Mouse (Mus musculus) liver, embryonic 15.5 days (tissue): ENCODE measurements at regions not wholly inside any gene's neighbourhood (a gene's known extent, or its start where the extent isn't known, plus 50 kb on each side); places are given as distances from the start of the nearest gene placed in this dataset.
A peak's percentile ranks its signal among the peaks of the same experiment; 100 is the strongest.

Experiments
- ATAC-seq: fragments of 200-750 bp; cut with Nextera tagmentation; 2 replicates; pipeline ENCODE4 v1.8.0; 2017; ENCODE audit warnings: moderate number of reproducible peaks, mild to moderate bottlenecking, moderate library complexity; ENCODE audit not compliant: insufficient read depth
- H3K27ac ChIP-seq: fragments of 300-500 bp; sonication (generic); replicated peaks from 2 replicates; pipeline ENCODE4 v1.5.1; 2015; ENCODE audit warnings: mild to moderate bottlenecking, inconsistent platforms
- H3K27me3 ChIP-seq: fragments of 300-500 bp; sonication (generic); 2 replicates; pipeline ENCODE4 v1.6.1; 2015; ENCODE audit warnings: mild to moderate bottlenecking, inconsistent platforms
- H3K36me3 ChIP-seq: fragments of 300-500 bp; sonication (generic); replicated peaks from 2 replicates; pipeline ENCODE4 v1.6.1; 2015; ENCODE audit warnings: moderate library complexity, mild to moderate bottlenecking, inconsistent platforms
- H3K4me1 ChIP-seq: fragments of 300-500 bp; sonication (generic); replicated peaks from 2 replicates; pipeline ENCODE4 v1.6.1; 2015; ENCODE audit warnings: inconsistent platforms
- H3K4me2 ChIP-seq: fragments of 300-500 bp; sonication (generic); 2 replicates; pipeline ENCODE4 v1.6.1; 2015; ENCODE audit warnings: moderate library complexity, mild to moderate bottlenecking, inconsistent platforms
- H3K4me3 ChIP-seq: fragments of 300-500 bp; sonication (generic); replicated peaks from 2 replicates; pipeline ENCODE4 v1.5.1; 2015; ENCODE audit warnings: mild to moderate bottlenecking, inconsistent platforms
- H3K9ac ChIP-seq: fragments of 300-500 bp; sonication (generic); 2 replicates; pipeline ENCODE4 v1.6.1; 2015; ENCODE audit warnings: moderate library complexity, mild to moderate bottlenecking, inconsistent platforms
- H3K9me3 ChIP-seq: fragments of 300-500 bp; sonication (generic); replicated peaks from 2 replicates; pipeline ENCODE4 v1.6.1; 2016; ENCODE audit warnings: inconsistent platforms
- WGBS: fragments of 180-500 bp; shearing (Covaris S2); methylation state at CpG from one replicate; pipeline ENCODE4 v1.1.7; 2015; ENCODE audit warnings: mixed read lengths; ENCODE audit not compliant: insufficient replicate concordance; 5-methylcytosine and 5-hydroxymethylcytosine counted together

GRCm38 (mm10) chr16:24255037-24255436, 138.3 kb upstream of the Lpp start:
- H3K4me2 ChIP-seq, result 0 out of 2 replicates have a peak overlapping the region, but pooled peaks have one; percentile 23
- 0 out of 2 replicates have a peak, but pooled peaks cover 3% of the 10 kb centered on the region for H3K4me1 ChIP-seq
- H3K4me3 ChIP-seq, result no peak overlapping the region
- no peaks in the 10 kb centered on the region for H3K36me3 ChIP-seq
- WGBS, result 60% methylated on average over 10 of the region's 10 CpGs
- ATAC-seq, result peak; percentile 9; the same call in 1 of the 2 replicates
- no peak overlapping the region for H3K9ac ChIP-seq
- peak overlapping the region; percentile 61 for H3K27ac ChIP-seq
- H3K27me3 ChIP-seq, result no peaks in the 10 kb centered on the region
- H3K9me3 ChIP-seq, result no peaks in the 10 kb centered on the region

- Histone ChIP-seq H3K27ac (peak overlapping the region; percentile 61; the same call in 1 of the 2 replicates), H3K4me1 (0 out of 2 replicates have a peak, but pooled peaks cover 3% of the 10 kb centered on the region), H3K9ac (no peak overlapping the region), H3K36me3 (no peaks in the 10 kb centered on the region), H3K27me3 (no peaks in the 10 kb centered on the region), H3K4me3 (no peak overlapping the region), H3K9me3 (no peaks in the 10 kb centered on the region), H3K4me2 (no peak overlapping the region)
- peak; percentile 64 for ATAC-seq
These were observed 138.7 kb upstream of the Lpp start for GRCm38 (mm10) chr16:24254590-24254989.

GRCm38 (mm10) chr16:24254143-24254542, 139.2 kb upstream of the Lpp start:
- H3K36me3 ChIP-seq, result no peaks in the 10 kb centered on the region
- H3K27me3 ChIP-seq, result no peaks in the 10 kb centered on the region
- no peaks in the 10 kb centered on the region for H3K9me3 ChIP-seq
- H3K9ac ChIP-seq, result no peak overlapping the region
- H3K4me3 ChIP-seq, result no peak overlapping the region
- H3K27ac ChIP-seq, result no peak overlapping the region
- WGBS, result 56% methylated on average over 4 of the region's 4 CpGs
- no peak overlapping the region for H3K4me2 ChIP-seq
- no peak for ATAC-seq
- 0 out of 2 replicates have a peak, but pooled peaks cover 3% of the 10 kb centered on the region for H3K4me1 ChIP-seq

GRCm38 (mm10) chr16:24247291-24247690, 146.0 kb upstream of the Lpp start:
- Histone ChIP-seq H3K36me3 (no peaks in the 10 kb centered on the region), H3K27me3 (no peaks in the 10 kb centered on the region), H3K9me3 (no peaks in the 10 kb centered on the region), H3K4me2 (no peak overlapping the region), H3K9ac (no peak overlapping the region), H3K4me1 (no peaks in the 10 kb centered on the region), H3K27ac (no peak overlapping the region), H3K4me3 (no peak overlapping the region)
- 51% methylated on average over 5 of the region's 5 CpGs for WGBS
- ATAC-seq, result no peak

GRCm38 (mm10) chr16:24238075-24238555, 155.2 kb upstream of the Lpp start:
- H3K27ac ChIP-seq, result peak overlapping the region; percentile 53; the same call in 1 of the 2 replicates
- no peaks in the 10 kb centered on the region for H3K9me3 ChIP-seq
- peaks cover 14% of the 10 kb centered on the region for H3K4me1 ChIP-seq
- H3K27me3 ChIP-seq, result no peaks in the 10 kb centered on the region
- no peak overlapping the region for H3K4me2 ChIP-seq
- 34% methylated on average over 3 of the region's 3 CpGs for whole genome bisulfite sequencing
- ATAC-seq, result 0 out of 2 replicates have a peak, but pooled peaks have one; percentile 15
- no peak overlapping the region for H3K9ac ChIP-seq
- no peak overlapping the region for H3K4me3 ChIP-seq
- no peaks in the 10 kb centered on the region for H3K36me3 ChIP-seq

GRCm38 (mm10) chr16:24237425-24237824, 155.9 kb upstream of the Lpp start:
- Histone ChIP-seq H3K4me1 (peaks cover 14% of the 10 kb centered on the region), H3K27me3 (no peaks in the 10 kb centered on the region), H3K27ac (no peak overlapping the region), H3K4me2 (no peak overlapping the region), H3K36me3 (no peaks in the 10 kb centered on the region), H3K4me3 (no peak overlapping the region), H3K9ac (no peak overlapping the region), H3K9me3 (no peaks in the 10 kb centered on the region)
- 32% methylated on average over 3 of the region's 3 CpGs for WGBS
- no peak for ATAC-seq

- no peak for ATAC-seq
- Histone ChIP-seq H3K4me1 (peaks cover 14% of the 10 kb centered on the region), H3K27ac (no peak overlapping the region), H3K9ac (no peak overlapping the region), H3K4me3 (no peak overlapping the region), H3K27me3 (no peaks in the 10 kb centered on the region), H3K4me2 (no peak overlapping the region), H3K36me3 (no peaks in the 10 kb centered on the region), H3K9me3 (no peaks in the 10 kb centered on the region)
- 78% methylated on average over 3 of the region's 3 CpGs for WGBS
These were observed 156.3 kb upstream of the Lpp start for GRCm38 (mm10) chr16:24237013-24237412.

- H3K4me1 ChIP-seq, result peaks cover 14% of the 10 kb centered on the region
- 52% methylated on average over 3 of the region's 3 CpGs for WGBS
- H3K27ac ChIP-seq, result no peak overlapping the region
- H3K9ac ChIP-seq, result no peak overlapping the region
- H3K27me3 ChIP-seq, result no peaks in the 10 kb centered on the region
- H3K4me3 ChIP-seq, result no peak overlapping the region
- ATAC-seq, result no peak
- H3K4me2 ChIP-seq, result no peak overlapping the region
- H3K9me3 ChIP-seq, result no peaks in the 10 kb centered on the region
- H3K36me3 ChIP-seq, result no peaks in the 10 kb centered on the region
These were observed 156.8 kb upstream of the Lpp start for GRCm38 (mm10) chr16:24236511-24236910.

- no peak overlapping the region for H3K4me2 ChIP-seq
- no peak overlapping the region for H3K9ac ChIP-seq
- H3K4me3 ChIP-seq, result no peak overlapping the region
- H3K4me1 ChIP-seq, result peaks cover 10% of the 10 kb centered on the region
- no peaks in the 10 kb centered on the region for H3K27me3 ChIP-seq
- no peak overlapping the region for H3K27ac ChIP-seq
- WGBS, result 36% methylated on average over 11 of the region's 11 CpGs
- no peak for ATAC-seq
- H3K9me3 ChIP-seq, result no peaks in the 10 kb centered on the region
- H3K36me3 ChIP-seq, result no peaks in the 10 kb centered on the region
These were observed 158.5 kb upstream of the Lpp start for GRCm38 (mm10) chr16:24234795-24235194.

- ATAC-seq, result no peak
- H3K36me3 ChIP-seq, result no peaks in the 10 kb centered on the region
- H3K27me3 ChIP-seq, result no peaks in the 10 kb centered on the region
- peaks cover 7% of the 10 kb centered on the region for H3K4me1 ChIP-seq
- H3K27ac ChIP-seq, result no peak overlapping the region
- H3K4me3 ChIP-seq, result no peak overlapping the region
- no peak overlapping the region for H3K9ac ChIP-seq
- no peak overlapping the region for H3K4me2 ChIP-seq
- H3K9me3 ChIP-seq, result no peaks in the 10 kb centered on the region
- 55% methylated on average over 6 of the region's 6 CpGs for WGBS
These were observed 161.2 kb upstream of the Lpp start for GRCm38 (mm10) chr16:24232001-24232530.

- no peak overlapping the region for H3K4me3 ChIP-seq
- no peak overlapping the region for H3K9ac ChIP-seq
- H3K4me1 ChIP-seq, result 0 out of 2 replicates have a peak, but pooled peaks cover 4% of the 10 kb centered on the region
- WGBS, result 60% methylated on average over 5 of the region's 5 CpGs
- no peak overlapping the region for H3K4me2 ChIP-seq
- ATAC-seq, result no peak
- no peak overlapping the region for H3K27ac ChIP-seq
- no peaks in the 10 kb centered on the region for H3K9me3 ChIP-seq
- no peaks in the 10 kb centered on the region for H3K27me3 ChIP-seq
- H3K36me3 ChIP-seq, result no peaks in the 10 kb centered on the region
These were observed 161.8 kb upstream of the Lpp start for GRCm38 (mm10) chr16:24231506-24231905.
